ENCODE assay signal across 8 mouse cellular contexts in the genomic region with DNA sequence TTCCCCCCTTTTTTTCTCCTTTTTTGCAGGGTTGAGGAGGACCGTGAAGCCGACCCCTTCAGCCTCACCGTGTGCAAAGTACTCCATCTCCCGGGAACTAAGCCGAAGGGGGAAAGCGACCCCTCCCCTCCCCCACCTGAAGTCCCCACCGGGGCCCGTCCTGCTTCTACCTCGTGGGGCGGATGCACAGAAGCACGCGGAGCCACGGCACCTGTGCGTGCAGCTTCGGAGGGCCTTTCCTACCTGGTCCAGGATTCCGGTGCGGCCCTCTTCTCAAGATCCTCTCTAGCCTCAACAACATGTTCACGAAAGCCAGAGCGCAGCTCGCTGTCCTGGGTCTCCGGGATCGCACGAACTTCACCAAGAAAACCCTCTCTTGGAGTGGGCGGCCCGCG. TPM values are rescaled to one million over a fixed set of nuclear protein-coding genes. Genes with fewer than 3 reads are reported as not detected.
DNase-seq lines count a peak whose midpoint lies in the region; ATAC-seq and TF ChIP-seq lines count a peak whose summit lies in the region.

No protein-coding gene starts in this region.

- H3K4me3 ChIP-seq in heart, embryonic 13.5 days, result peak overlapping the region; percentile 76
- H3K4me3 ChIP-seq in bone marrow macrophage, adult 2 months (ENCODE audit: insufficient read depth, low read length), result peak overlapping the region; percentile 91
- H3K4me3 ChIP-seq in hindbrain, embryonic 11.5 days (ENCODE audit: low read depth, low read length), result peak overlapping the region; percentile 49
- H3K4me3 ChIP-seq in midbrain, embryonic 12.5 days, result peak overlapping the region; percentile 52

- peaks cover 92% of the 10 kb centered on the region for H3K27me3 ChIP-seq in heart, embryonic 13.5 days (replicated peaks)
- peaks cover 87% of the 10 kb centered on the region for H3K27me3 ChIP-seq in hindbrain, embryonic 11.5 days (ENCODE audit: control insufficient read depth, insufficient read depth, low read length)
- H3K27me3 ChIP-seq in midbrain, embryonic 12.5 days, result peaks cover 88% of the 10 kb centered on the region

- peaks cover 6% of the 10 kb centered on the region for H3K4me1 ChIP-seq in heart, embryonic 13.5 days
- peaks cover 9% of the 10 kb centered on the region for H3K4me1 ChIP-seq in bone marrow macrophage, adult 2 months (ENCODE audit: control insufficient read depth, insufficient read depth, low read length)
- 0 out of 2 replicates have a peak, but pooled peaks cover 2% of the 10 kb centered on the region for H3K4me1 ChIP-seq in hindbrain, embryonic 11.5 days (replicated peaks; ENCODE audit: control insufficient read depth, insufficient read depth, low read length)
- peaks cover 16% of the 10 kb centered on the region for H3K4me1 ChIP-seq in midbrain, embryonic 12.5 days

- TF ChIP-seq CTCF in bone marrow macrophage, adult 2 months (IDR thresholded peaks at IDR 0.05; ENCODE audit: low read depth, low read length), result no peak

- DNase-seq in heart, adult 9 months (ENCODE audit: low spot score in 2 of 2), result no peak
- DNase-seq in hindbrain, embryonic 11.5 days (ENCODE audit: low spot score), result no peak
- DNase-seq in urinary bladder, adult 2 months (ENCODE audit: low spot score), result no peak
- DNase-seq in cerebellum, adult 9-10 months, result no peak

- under 1% methylated on average over 26 of the region's 26 CpGs for WGBS in heart, embryonic 13.5 days
- 1% methylated on average over 26 of the region's 26 CpGs for WGBS in hindbrain, embryonic 11.5 days
- 0% methylated on average over 26 of the region's 26 CpGs for WGBS in midbrain, embryonic 12.5 days

- TF ChIP-seq POLR2A in bone marrow macrophage, adult 2 months (IDR thresholded peaks at IDR 0.05; ENCODE audit: borderline replicate concordance, low read depth, low read length), result no peak

- no peak for ATAC-seq in heart, embryonic 13.5 days (ENCODE audit: extremely low read depth, insufficient number of reproducible peaks, low FRiP score, low TSS enrichment)
- ATAC-seq in hindbrain, embryonic 11.5 days (ENCODE audit: low FRiP score), result peak; percentile 13; the same call in 1 of the 2 replicates
- ATAC-seq in midbrain, embryonic 12.5 days (ENCODE audit: low FRiP score, low read depth), result no peak; the same call in 1 of the 2 replicates
- no peak for ATAC-seq in granulocyte monocyte progenitor cell, adult 5-6 weeks (replicated peaks; ENCODE audit: poor library complexity, severe bottlenecking)

- no peaks in the 10 kb centered on the region for H3K36me3 ChIP-seq in heart, embryonic 13.5 days
- no peaks in the 10 kb centered on the region for H3K36me3 ChIP-seq in hindbrain, embryonic 11.5 days (ENCODE audit: control insufficient read depth, insufficient read depth, low read length)
- no peaks in the 10 kb centered on the region for H3K36me3 ChIP-seq in midbrain, embryonic 12.5 days

- H3K9ac ChIP-seq in heart, embryonic 13.5 days, result peak overlapping the region; percentile 77
- H3K9ac ChIP-seq in hindbrain, embryonic 11.5 days (ENCODE audit: low read depth, low read length), result no peak overlapping the region
- 0 out of 2 replicates have a peak overlapping the region, but pooled peaks have one; percentile 44 for H3K9ac ChIP-seq in midbrain, embryonic 12.5 days (replicated peaks)

- H3K27ac ChIP-seq in heart, embryonic 13.5 days (replicated peaks), result no peak overlapping the region
- no peak overlapping the region for H3K27ac ChIP-seq in bone marrow macrophage, adult 2 months (ENCODE audit: insufficient read depth, low read depth, low read length)
- no peak overlapping the region for H3K27ac ChIP-seq in hindbrain, embryonic 11.5 days (ENCODE audit: low read depth, low read length)
- H3K27ac ChIP-seq in midbrain, embryonic 12.5 days (replicated peaks), result no peak overlapping the region

- no peaks in the 10 kb centered on the region for H3K9me3 ChIP-seq in heart, embryonic 13.5 days
- no peaks in the 10 kb centered on the region for H3K9me3 ChIP-seq in hindbrain, embryonic 11.5 days (ENCODE audit: control insufficient read depth, low read length)
- H3K9me3 ChIP-seq in midbrain, embryonic 12.5 days, result no peaks in the 10 kb centered on the region

- peak overlapping the region; percentile 97 for H3K4me2 ChIP-seq in heart, embryonic 13.5 days
- H3K4me2 ChIP-seq in hindbrain, embryonic 11.5 days (replicated peaks; ENCODE audit: low read depth, low read length), result peak overlapping the region; percentile 96
- H3K4me2 ChIP-seq in midbrain, embryonic 12.5 days (replicated peaks), result peak overlapping the region; percentile 90

RNA-seq across cellular contexts. Expression of a gene that starts 0.4 kb away (rescaled TPM):
- not detected in 2 replicates for polyA plus RNA-seq in heart, embryonic 13.5 days (2015; fragmentation: Nextera tagmentation; extraction: Ambion mirVana)
- polyA plus RNA-seq in bone marrow macrophage, adult 2 months (2012; ENCODE audit: insufficient read depth, insufficient read length, missing spikeins), result 0.87 TPM in 1 of 2 replicates, not detected in the other
- not detected in 2 replicates for polyA plus RNA-seq in hindbrain, embryonic 11.5 days (2014; fragmentation: Nextera tagmentation; extraction: Ambion mirVana)
- polyA plus RNA-seq in midbrain, embryonic 12.5 days (2016; fragmentation: Nextera tagmentation; extraction: Ambion mirVana), result not detected in 2 replicates
- not detected in 2 replicates for total RNA-seq in granulocyte monocyte progenitor cell, adult 5-6 weeks (2014; fragmentation: Nextera tagmentation)
- total RNA-seq in granulocyte monocyte progenitor cell, adult 5-6 weeks (2017), result not detected in 2 replicates
- 1.3 TPM in 2 replicates for polyA plus RNA-seq in urinary bladder, adult 2 months (2012; rRNA removed)

RNA-seq across cellular contexts. Expression of a gene that starts 16.8 kb away (rescaled TPM):
- polyA plus RNA-seq in heart, embryonic 13.5 days (2015; fragmentation: Nextera tagmentation; extraction: Ambion mirVana), result 0.75 and 1.1 TPM in 2 replicates
- polyA plus RNA-seq in bone marrow macrophage, adult 2 months (2012; ENCODE audit: insufficient read depth, insufficient read length, missing spikeins), result not detected in 2 replicates
- polyA plus RNA-seq in hindbrain, embryonic 11.5 days (2014; fragmentation: Nextera tagmentation; extraction: Ambion mirVana), result 1.1 and 1.4 TPM in 2 replicates
- polyA plus RNA-seq in midbrain, embryonic 12.5 days (2016; fragmentation: Nextera tagmentation; extraction: Ambion mirVana), result 0.33 and 0.79 TPM in 2 replicates
- not detected in 2 replicates for total RNA-seq in granulocyte monocyte progenitor cell, adult 5-6 weeks (2014; fragmentation: Nextera tagmentation)
- not detected in 2 replicates for total RNA-seq in granulocyte monocyte progenitor cell, adult 5-6 weeks (2017)
- 20.8 and 26.1 TPM in 2 replicates for polyA plus RNA-seq in urinary bladder, adult 2 months (2012; rRNA removed)
